Mouse (Mus musculus): Measurements from ENCODE around the gene Syt8. TPM values are rescaled to one million over a fixed set of nuclear protein-coding genes. Genes with fewer than 3 reads are reported as not detected.
A peak's percentile ranks its signal among the peaks of the same experiment; 100 is the strongest.

The Syt8 gene
- polyA plus RNA-seq, 1 experiment from 2014 or later: not detected

DNA sequence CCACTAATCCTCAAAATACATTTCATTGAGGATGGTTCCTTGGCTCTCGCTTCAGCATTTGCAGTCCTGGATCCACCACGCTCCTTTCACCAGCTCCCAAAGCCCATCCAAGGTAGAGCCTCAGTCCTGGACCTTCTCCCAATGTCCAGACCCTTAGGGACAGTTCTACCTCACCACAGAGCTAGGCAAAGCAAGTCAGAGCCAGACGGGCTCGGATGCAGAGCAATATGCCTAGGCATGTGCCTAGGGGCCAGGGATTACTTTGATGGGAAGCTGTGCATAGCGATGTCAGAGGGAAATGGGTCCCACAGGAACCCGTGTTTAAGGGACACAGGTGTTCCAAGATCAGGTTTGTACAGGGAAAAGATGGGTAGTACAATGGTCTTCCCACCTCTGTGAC, 10.7 kb downstream of the Syt8 start:
- no peak overlapping the region for H3K4me3 ChIP-seq (ENCODE audit: low read depth, low read length)
- H3K36me3 ChIP-seq (ENCODE audit: control insufficient read depth, insufficient read depth, low read length): no peaks in the 10 kb centered on the region
- 91% methylated on average over 6 of the region's 6 CpGs for WGBS
- H3K9me3 ChIP-seq (replicated peaks; ENCODE audit: control insufficient read depth, low read length): no peaks in the 10 kb centered on the region
- H3K27me3 ChIP-seq (replicated peaks; ENCODE audit: control insufficient read depth, insufficient read depth, low read length): no peaks in the 10 kb centered on the region
- ATAC-seq: no peak
- H3K27ac ChIP-seq (ENCODE audit: low read depth, low read length): no peak overlapping the region
- no peak for DNase-seq (ENCODE audit: low spot score)
- H3K4me1 ChIP-seq (ENCODE audit: control insufficient read depth, insufficient read depth, low read length): no peaks in the 10 kb centered on the region
- H3K9ac ChIP-seq (ENCODE audit: low read length): no peak overlapping the region
- H3K4me2 ChIP-seq (ENCODE audit: low read length): no peak overlapping the region

DNA sequence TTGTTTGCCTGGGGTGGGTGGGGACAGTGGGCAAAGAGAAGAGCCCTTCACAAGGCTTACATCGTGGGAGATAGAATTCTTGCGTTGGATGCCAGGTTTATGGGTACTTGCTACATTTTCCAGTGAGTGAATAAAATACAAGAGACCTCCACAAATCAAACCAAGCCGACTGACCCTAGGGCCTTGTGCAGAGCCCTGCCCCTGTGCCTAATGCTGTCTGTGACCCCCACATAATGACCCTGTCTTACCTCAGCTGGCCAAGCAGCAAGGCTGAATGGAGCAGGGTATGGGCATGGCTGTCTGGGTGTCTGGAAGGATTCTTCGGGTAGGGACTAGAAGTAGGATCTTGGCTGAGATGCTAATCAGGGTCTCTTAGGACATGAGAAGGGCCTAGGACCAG, 11.6 kb downstream of the Syt8 start:
- H3K4me3 ChIP-seq (ENCODE audit: low read depth, low read length): no peak overlapping the region
- H3K36me3 ChIP-seq (ENCODE audit: control insufficient read depth, insufficient read depth, low read length): no peaks in the 10 kb centered on the region
- ATAC-seq (no peak), DNase-seq (ENCODE audit: low spot score) (no peak)
- no peak overlapping the region for H3K4me2 ChIP-seq (ENCODE audit: low read length)
- H3K27ac ChIP-seq (ENCODE audit: low read depth, low read length): no peak overlapping the region
- H3K9ac ChIP-seq (ENCODE audit: low read length): no peak overlapping the region
- no peaks in the 10 kb centered on the region for H3K4me1 ChIP-seq (ENCODE audit: control insufficient read depth, insufficient read depth, low read length)
- H3K9me3 ChIP-seq (replicated peaks; ENCODE audit: control insufficient read depth, low read length): no peaks in the 10 kb centered on the region
- H3K27me3 ChIP-seq (replicated peaks; ENCODE audit: control insufficient read depth, insufficient read depth, low read length): no peaks in the 10 kb centered on the region
- 88% methylated on average over 4 of the region's 4 CpGs for WGBS

DNA sequence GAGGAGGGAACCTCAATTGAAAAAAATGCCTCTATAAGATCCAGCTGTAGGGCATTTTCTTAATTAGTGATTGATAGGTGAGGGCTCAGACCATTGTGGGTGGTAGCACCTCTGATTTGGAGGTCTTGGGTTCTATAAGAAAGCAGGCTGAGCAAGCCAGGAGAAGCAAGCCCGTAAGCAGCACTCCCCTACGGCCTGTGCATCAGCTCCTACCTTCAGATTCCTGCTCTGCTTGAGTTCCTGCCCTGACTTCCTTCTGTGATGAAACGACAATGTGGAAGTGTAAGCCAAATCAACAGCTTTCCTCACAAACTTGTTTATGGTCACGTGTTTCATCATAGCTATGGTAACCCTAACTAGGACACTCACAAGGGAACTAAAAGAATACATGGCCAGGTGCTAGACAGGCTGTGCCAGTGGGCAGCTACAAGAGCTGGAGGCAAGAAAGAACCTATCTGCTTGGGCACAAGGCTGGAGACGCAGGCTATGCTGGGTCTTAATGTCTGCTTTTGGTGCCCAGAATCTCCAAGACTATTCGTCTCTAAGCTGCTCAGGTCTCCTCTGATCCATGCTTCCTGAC, 14.5 kb downstream of the Syt8 start:
- no peak overlapping the region for H3K9ac ChIP-seq (ENCODE audit: low read length)

DNA sequence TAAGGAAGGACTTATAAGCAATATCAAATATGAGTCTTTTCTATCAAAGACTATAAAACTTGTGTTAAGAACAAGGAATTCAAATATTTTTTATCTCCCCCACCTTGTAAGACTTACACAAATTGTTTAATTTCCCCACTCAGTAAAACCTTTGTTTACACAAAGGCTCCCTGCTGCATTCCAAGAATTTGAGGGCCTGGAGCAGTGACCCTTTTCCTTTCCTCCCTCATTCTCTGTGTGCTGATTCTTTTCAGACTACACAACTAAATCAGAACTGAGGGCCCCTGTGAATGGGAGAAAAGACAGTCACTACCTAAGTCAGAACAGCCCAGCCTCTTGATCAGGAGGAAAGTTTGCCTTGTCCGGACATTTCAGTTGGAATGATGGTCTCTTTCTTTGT, 20.1 kb downstream of the Syt8 start:
- WGBS: 31% methylated on average over 1 of the region's 1 CpGs
- Histone ChIP-seq H3K4me1 (ENCODE audit: control insufficient read depth, insufficient read depth, low read length) (peaks cover 16% of the 10 kb centered on the region), H3K36me3 (ENCODE audit: control insufficient read depth, insufficient read depth, low read length) (no peaks in the 10 kb centered on the region), H3K4me2 (ENCODE audit: low read length) (no peak overlapping the region), H3K9me3 (replicated peaks; ENCODE audit: control insufficient read depth, low read length) (no peaks in the 10 kb centered on the region), H3K9ac (ENCODE audit: low read length) (no peak overlapping the region), H3K27ac (ENCODE audit: low read depth, low read length) (no peak overlapping the region), H3K27me3 (replicated peaks; ENCODE audit: control insufficient read depth, insufficient read depth, low read length) (no peaks in the 10 kb centered on the region), H3K4me3 (ENCODE audit: low read depth, low read length) (no peak overlapping the region)
- DNase-seq (ENCODE audit: low spot score) (no peak), ATAC-seq (no peak)

More for the DNA sequence above, 14.5 kb downstream of the Syt8 start:
- Histone ChIP-seq H3K27ac (ENCODE audit: low read depth, low read length) (no peak overlapping the region), H3K9me3 (replicated peaks; ENCODE audit: control insufficient read depth, low read length) (no peaks in the 10 kb centered on the region), H3K36me3 (ENCODE audit: control insufficient read depth, insufficient read depth, low read length) (no peaks in the 10 kb centered on the region), H3K4me1 (ENCODE audit: control insufficient read depth, insufficient read depth, low read length) (no peaks in the 10 kb centered on the region), H3K4me3 (ENCODE audit: low read depth, low read length) (no peak overlapping the region), H3K27me3 (replicated peaks; ENCODE audit: control insufficient read depth, insufficient read depth, low read length) (no peaks in the 10 kb centered on the region), H3K4me2 (ENCODE audit: low read length) (no peak overlapping the region)
- ATAC-seq: no peak
- WGBS: 77% methylated on average over 6 of the region's 6 CpGs
- DNase-seq (ENCODE audit: low spot score): no peak

DNA sequence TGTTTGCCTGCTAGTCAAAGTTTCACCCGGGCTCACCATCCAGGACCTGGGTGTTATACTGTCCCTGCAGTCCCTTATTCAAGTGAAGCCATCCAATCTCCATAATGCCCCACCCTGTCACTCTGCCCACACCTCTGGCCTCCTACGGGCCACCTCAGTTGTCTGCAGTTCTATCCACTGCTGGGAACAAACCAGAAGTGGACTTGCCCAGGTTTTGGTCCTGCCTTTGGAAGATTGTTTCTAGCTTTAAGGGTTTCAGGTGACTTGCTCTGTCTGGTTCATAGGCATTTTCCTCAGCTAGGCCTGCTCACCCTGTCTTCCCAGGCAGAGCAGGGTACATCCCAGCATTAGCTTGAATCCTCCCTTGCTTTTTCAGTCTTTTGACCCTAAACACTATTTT, 20.6 kb downstream of the Syt8 start:
- Histone ChIP-seq H3K9me3 (replicated peaks; ENCODE audit: control insufficient read depth, low read length) (no peaks in the 10 kb centered on the region), H3K27me3 (replicated peaks; ENCODE audit: control insufficient read depth, insufficient read depth, low read length) (no peaks in the 10 kb centered on the region), H3K27ac (ENCODE audit: low read depth, low read length) (no peak overlapping the region), H3K4me1 (ENCODE audit: control insufficient read depth, insufficient read depth, low read length) (peaks cover 16% of the 10 kb centered on the region), H3K4me3 (ENCODE audit: low read depth, low read length) (no peak overlapping the region), H3K4me2 (ENCODE audit: low read length) (no peak overlapping the region), H3K36me3 (ENCODE audit: control insufficient read depth, insufficient read depth, low read length) (no peaks in the 10 kb centered on the region), H3K9ac (ENCODE audit: low read length) (no peak overlapping the region)
- DNase-seq (ENCODE audit: low spot score): no peak
- ATAC-seq: no peak
- WGBS: 47% methylated on average over 2 of the region's 2 CpGs

DNA sequence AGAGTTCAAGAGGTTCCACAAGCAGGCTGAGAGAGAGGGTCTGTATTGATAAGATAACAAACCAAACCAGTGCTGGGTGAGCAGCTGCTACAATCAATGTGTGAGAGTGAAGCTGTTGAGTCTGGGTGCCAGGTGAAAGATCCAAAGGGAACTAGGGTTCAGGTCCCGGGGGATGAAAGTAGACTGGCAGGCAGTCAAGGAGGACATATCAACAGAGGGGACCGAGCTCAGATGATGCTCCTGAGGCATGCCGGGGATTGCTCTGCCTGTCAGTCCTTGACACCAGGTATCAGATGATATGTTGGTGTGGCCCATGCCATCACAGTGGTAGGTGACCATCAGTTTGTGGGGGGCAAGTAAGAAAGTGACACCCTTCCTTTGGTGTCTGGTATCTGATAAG, 22.2 kb downstream of the Syt8 start:
- Histone ChIP-seq H3K9me3 (replicated peaks; ENCODE audit: control insufficient read depth, low read length) (no peaks in the 10 kb centered on the region), H3K27ac (ENCODE audit: low read depth, low read length) (peak overlapping the region; percentile 74; the same call in 1 of the 2 replicates), H3K4me2 (ENCODE audit: low read length) (no peak overlapping the region), H3K36me3 (ENCODE audit: control insufficient read depth, insufficient read depth, low read length) (no peaks in the 10 kb centered on the region), H3K4me3 (ENCODE audit: low read depth, low read length) (no peak overlapping the region), H3K27me3 (replicated peaks; ENCODE audit: control insufficient read depth, insufficient read depth, low read length) (no peaks in the 10 kb centered on the region), H3K9ac (ENCODE audit: low read length) (no peak overlapping the region), H3K4me1 (ENCODE audit: control insufficient read depth, insufficient read depth, low read length) (peaks cover 16% of the 10 kb centered on the region)
- WGBS: 82% methylated on average over 3 of the region's 3 CpGs
- no peak for DNase-seq (ENCODE audit: low spot score)
- 0 out of 2 replicates have a peak, but pooled peaks have one; percentile 13 for ATAC-seq

DNA sequence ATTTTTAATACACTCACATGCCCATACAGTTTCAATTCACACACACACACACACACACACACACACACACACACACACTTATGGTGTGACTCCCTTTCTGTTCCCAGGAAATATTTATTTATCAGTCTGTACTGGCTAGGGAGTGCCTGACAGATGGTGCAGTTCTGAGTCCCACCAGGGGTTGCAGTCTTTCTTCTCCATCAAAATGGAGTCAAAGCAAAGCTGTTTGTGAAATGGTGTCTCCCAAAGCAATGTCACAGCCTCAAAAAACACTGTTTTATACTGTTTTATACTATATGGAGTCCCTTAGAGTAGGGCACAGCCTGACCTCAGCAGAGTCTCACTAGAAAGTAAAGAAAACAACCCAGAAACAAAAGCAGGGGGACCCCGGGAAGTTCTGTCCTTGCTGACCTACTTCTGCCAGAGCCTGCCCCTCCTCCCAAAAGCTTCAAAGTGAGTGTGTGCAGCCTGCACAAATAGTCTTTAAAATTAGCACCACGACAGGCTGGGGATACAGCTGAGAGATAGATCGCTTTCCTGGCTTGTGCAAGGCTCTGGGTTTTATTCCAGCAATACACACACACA, 22.7 kb downstream of the Syt8 start:
- peak overlapping the region; percentile 74 for H3K27ac ChIP-seq (ENCODE audit: low read depth, low read length)
- peaks cover 16% of the 10 kb centered on the region for H3K4me1 ChIP-seq (ENCODE audit: control insufficient read depth, insufficient read depth, low read length)
- H3K36me3 ChIP-seq (ENCODE audit: control insufficient read depth, insufficient read depth, low read length): no peaks in the 10 kb centered on the region
- H3K4me3 ChIP-seq (ENCODE audit: low read depth, low read length): no peak overlapping the region
- H3K9ac ChIP-seq (ENCODE audit: low read length): no peak overlapping the region
- peak; percentile 87 for ATAC-seq
- H3K9me3 ChIP-seq (replicated peaks; ENCODE audit: control insufficient read depth, low read length): no peaks in the 10 kb centered on the region
- H3K4me2 ChIP-seq (ENCODE audit: low read length): no peak overlapping the region
- H3K27me3 ChIP-seq (replicated peaks; ENCODE audit: control insufficient read depth, insufficient read depth, low read length): no peaks in the 10 kb centered on the region
- WGBS: 18% methylated on average over 3 of the region's 3 CpGs
- DNase-seq (ENCODE audit: low spot score): peak; percentile 81

DNA sequence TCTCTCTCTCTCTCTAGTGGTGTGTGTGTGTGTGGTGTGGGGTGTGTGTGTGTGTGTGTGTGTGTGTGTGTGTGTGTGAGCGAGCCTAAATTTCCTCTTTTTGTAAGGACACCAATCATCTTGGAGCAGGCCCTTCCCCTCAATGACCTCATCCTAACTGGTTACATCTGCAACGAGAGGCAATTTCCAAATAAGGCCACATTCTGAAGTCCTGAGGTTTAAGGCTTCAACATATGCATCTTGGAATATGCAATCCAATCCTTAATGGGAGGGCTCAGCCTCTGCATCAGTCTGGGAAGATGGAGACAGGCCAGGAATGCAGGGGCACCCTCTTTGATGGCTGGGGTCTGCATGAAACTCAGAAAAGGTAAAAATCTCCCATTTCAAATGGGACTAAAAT, 23.4 kb downstream of the Syt8 start:
- ATAC-seq: no peak
- peak overlapping the region; percentile 74 for H3K27ac ChIP-seq (ENCODE audit: low read depth, low read length)
- WGBS: 40% methylated on average over 2 of the region's 2 CpGs
- DNase-seq (ENCODE audit: low spot score): peak; percentile 37
- H3K36me3 ChIP-seq (ENCODE audit: control insufficient read depth, insufficient read depth, low read length): no peaks in the 10 kb centered on the region
- H3K27me3 ChIP-seq (replicated peaks; ENCODE audit: control insufficient read depth, insufficient read depth, low read length): no peaks in the 10 kb centered on the region
- no peak overlapping the region for H3K4me3 ChIP-seq (ENCODE audit: low read depth, low read length)
- no peaks in the 10 kb centered on the region for H3K9me3 ChIP-seq (replicated peaks; ENCODE audit: control insufficient read depth, low read length)
- H3K4me2 ChIP-seq (ENCODE audit: low read length): no peak overlapping the region
- H3K9ac ChIP-seq (ENCODE audit: low read length): no peak overlapping the region
- peaks cover 16% of the 10 kb centered on the region for H3K4me1 ChIP-seq (ENCODE audit: control insufficient read depth, insufficient read depth, low read length)

DNA sequence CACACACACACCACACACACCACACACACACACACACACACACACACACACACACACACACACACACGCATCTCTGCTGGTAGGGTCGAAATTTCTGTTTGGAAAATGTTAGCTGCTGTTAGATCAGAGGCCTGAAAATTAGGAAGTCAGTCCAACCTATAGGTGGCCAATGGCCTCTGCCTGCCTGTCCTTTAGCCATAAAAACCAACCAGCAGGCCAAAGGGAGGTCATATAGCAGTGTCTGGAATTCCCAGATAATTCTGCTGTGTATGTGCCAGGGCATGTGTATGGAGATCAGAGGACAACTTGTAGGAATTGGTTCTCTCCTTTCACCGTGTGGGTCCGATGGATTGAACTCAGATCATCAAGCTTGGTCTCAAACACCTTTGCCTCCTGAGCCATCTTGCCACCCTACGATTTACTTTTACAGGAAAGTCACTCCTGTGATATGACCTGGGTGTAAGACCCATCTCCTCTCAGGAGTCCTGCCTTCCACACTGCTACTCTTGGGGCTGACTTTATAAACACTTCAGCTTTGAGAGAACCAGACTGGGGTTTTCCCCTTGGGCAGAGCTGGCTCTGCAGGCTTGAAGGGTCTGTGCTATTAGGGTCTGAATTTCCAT, 24.1 kb downstream of the Syt8 start:
- DNase-seq (ENCODE audit: low spot score): no peak
- H3K27ac ChIP-seq (ENCODE audit: low read depth, low read length): no peak overlapping the region

More for the DNA sequence above, 24.1 kb downstream of the Syt8 start:
- no peak overlapping the region for H3K4me3 ChIP-seq (ENCODE audit: low read depth, low read length)
- no peaks in the 10 kb centered on the region for H3K27me3 ChIP-seq (replicated peaks; ENCODE audit: control insufficient read depth, insufficient read depth, low read length)
- H3K4me1 ChIP-seq (ENCODE audit: control insufficient read depth, insufficient read depth, low read length): peaks cover 16% of the 10 kb centered on the region
- WGBS: 84% methylated on average over 5 of the region's 5 CpGs
- no peaks in the 10 kb centered on the region for H3K36me3 ChIP-seq (ENCODE audit: control insufficient read depth, insufficient read depth, low read length)
- H3K9me3 ChIP-seq (replicated peaks; ENCODE audit: control insufficient read depth, low read length): no peaks in the 10 kb centered on the region
- no peak for ATAC-seq
- H3K4me2 ChIP-seq (ENCODE audit: low read length): no peak overlapping the region
- no peak overlapping the region for H3K9ac ChIP-seq (ENCODE audit: low read length)
